Comparison of ENCODE assay signal across 10 mouse cellular contexts in the genomic region with DNA sequence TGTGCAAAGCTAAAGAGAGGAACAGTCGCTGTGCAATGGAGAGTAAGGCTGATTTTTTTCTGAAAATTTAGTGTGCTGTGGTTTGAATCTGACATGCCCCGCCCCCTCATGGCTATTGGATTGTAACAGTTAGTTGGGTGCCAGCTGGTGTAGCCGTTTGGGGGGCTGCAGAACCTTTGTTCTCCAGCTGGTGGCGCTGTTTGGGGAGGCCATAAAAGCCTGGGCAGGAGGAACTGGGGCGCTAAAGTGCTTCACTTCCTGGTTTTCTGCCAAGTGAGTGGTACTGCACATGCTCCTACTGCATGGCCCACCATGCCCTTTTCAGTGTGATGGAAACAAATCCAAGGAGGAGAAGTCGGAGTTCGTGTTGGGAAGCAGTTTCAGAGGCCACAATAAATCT. TPM values are rescaled to one million over a fixed set of nuclear protein-coding genes. Genes with fewer than 3 reads are reported as not detected.
DNase-seq lines count a peak whose midpoint lies in the region; ATAC-seq and TF ChIP-seq lines count a peak whose summit lies in the region.
"Had no signal": no experiment of that assay in that cellular context is flagged by ENCODE, and none has a peak within 500 bp of the region (broad histone marks: within the 10 kb centered on the region; RNA-seq: fewer than 3 reads in every experiment).

No protein-coding gene starts in this region.

- peak; percentile 12 to 27 for DNase-seq in cerebellum, postnatal 10 days
- no peak for DNase-seq in cerebellum, postnatal 4 days (ENCODE audit: low spot score in 2 of 2)
- no peak for DNase-seq in left cerebral cortex, adult 2 months (ENCODE audit: extremely low spot score in 1 of 2, low spot score in 2 of 2)
- DNase-seq in left cerebral cortex, adult 9 months (ENCODE audit: low spot score in 2 of 2) = no peak
- peak; percentile 33 for DNase-seq in limb, embryonic 11.5 days (ENCODE audit: low spot score)
- DNase-seq in ovary, postnatal 36 days (ENCODE audit: low spot score) = no peak
- DNase-seq in cerebellum, postnatal 36 days = no peak
- DNase-seq: cerebellum, adult 9-11 months had no signal

- intact Hi-C loops in left cerebral cortex, adult 2 months (cut with DNase I) = loop anchor here (5.0 to 10.0 kb wide), 4 partner anchors 321 to 1016 kb away; no protein-coding TSS in a partner anchor

- TF ChIP-seq CTCF in left cerebral cortex, adult 2 months (IDR thresholded peaks at IDR 0.05) = peak; percentile 13
- peak; percentile 99 for TF ChIP-seq CTCF in E14TG2a.4 (conservative IDR thresholded peaks at IDR 0.05; ENCODE audit: low read length)

- H3K9me3 ChIP-seq in E14TG2a.4 (ENCODE audit: low read length) = no peaks in the 10 kb centered on the region
- H3K9me3 ChIP-seq in limb, embryonic 11.5 days (ENCODE audit: control insufficient read depth, low read length) = no peaks in the 10 kb centered on the region
- H3K9me3 ChIP-seq: heart, embryonic 15.5 days had no signal

- H3K9ac ChIP-seq in limb, embryonic 11.5 days (ENCODE audit: low read length) = no peak overlapping the region
- H3K9ac ChIP-seq: heart, embryonic 15.5 days had no signal

- H3K4me2 ChIP-seq in limb, embryonic 11.5 days (ENCODE audit: low read depth, severe bottlenecking) = no peak overlapping the region
- H3K4me2 ChIP-seq: heart, embryonic 15.5 days had no signal

- peaks cover 11% of the 10 kb centered on the region; the same call in 1 of the 2 replicates for H3K4me1 ChIP-seq in E14TG2a.4 (replicated peaks; ENCODE audit: low read depth, low read length)
- no peaks in the 10 kb centered on the region for H3K4me1 ChIP-seq in limb, embryonic 11.5 days (ENCODE audit: control insufficient read depth, insufficient read depth, low read length)

- H3K4me3 ChIP-seq in left cerebral cortex, adult 2 months = no peak overlapping the region
- H3K4me3 ChIP-seq in E14TG2a.4 (replicated peaks; ENCODE audit: low read length) = no peak overlapping the region
- no peak overlapping the region for H3K4me3 ChIP-seq in limb, embryonic 11.5 days (ENCODE audit: low read depth, low read length)
- H3K4me3 ChIP-seq: heart, embryonic 15.5 days had no signal

- H3K27ac ChIP-seq in left cerebral cortex, adult 2 months = no peak overlapping the region
- no peak overlapping the region for H3K27ac ChIP-seq in limb, embryonic 11.5 days (replicated peaks; ENCODE audit: low read depth, low read length)
- H3K27ac ChIP-seq: heart, embryonic 15.5 days had no signal

- no peaks in the 10 kb centered on the region for H3K27me3 ChIP-seq in E14TG2a.4 (ENCODE audit: insufficient read depth, low read length)
- H3K27me3 ChIP-seq in limb, embryonic 11.5 days (ENCODE audit: control insufficient read depth, insufficient read depth, low read length) = no peaks in the 10 kb centered on the region
- H3K27me3 ChIP-seq: heart, embryonic 15.5 days had no signal

- WGBS in limb, embryonic 11.5 days = 50% methylated on average over 7 of the region's 7 CpGs

- H3K36me3 ChIP-seq in E14TG2a.4 (ENCODE audit: insufficient read depth, low read length) = no peaks in the 10 kb centered on the region
- H3K36me3 ChIP-seq in limb, embryonic 11.5 days (ENCODE audit: control insufficient read depth, insufficient read depth, low read length) = no peaks in the 10 kb centered on the region
- H3K36me3 ChIP-seq: heart, embryonic 15.5 days had no signal

- no peak for ATAC-seq in limb, embryonic 11.5 days (ENCODE audit: insufficient number of reproducible peaks, low FRiP score, low TSS enrichment, low read depth)

RNA-seq across cellular contexts. Expression of a gene that starts 4.7 kb away (rescaled TPM):
- 10 to 100 TPM; 31.9 to 33.2 TPM for total RNA-seq in left cerebral cortex, adult 2 months (2021)
- polyA plus RNA-seq in limb, embryonic 11.5 days (2014; fragmentation: Nextera tagmentation; extraction: Ambion mirVana) = 95.0 and 98.8 TPM in 2 replicates

Comparison
In these comparisons a context has a peak if more than half of its experiments do, and no peak if none do; other contexts are left out.
1. DNase-seq: peak in cerebellum, postnatal 10 days (2 of 2) and limb, embryonic 11.5 days (single experiment); none in cerebellum, postnatal 4 days (0 of 2), left cerebral cortex, adult 2 months (0 of 2), left cerebral cortex, adult 9 months (0 of 2), ovary, postnatal 36 days (single experiment) and cerebellum, postnatal 36 days (0 of 2).